Mouse (Mus musculus) layer of hippocampus, adult 9-10 months (tissue): Measurements from ENCODE around the gene Gramd4.
"Not testable (repeated sequence)": the region's sequence is repeated elsewhere in the genome, so short reads cannot be mapped to it uniquely, and the experiment has no call there.

Source experiments
- DNase-seq: peaks from one replicate; pipeline ENCODE4 v3.0.0; 2022; ENCODE audit warnings: low spot score

The Gramd4 gene

DNA sequence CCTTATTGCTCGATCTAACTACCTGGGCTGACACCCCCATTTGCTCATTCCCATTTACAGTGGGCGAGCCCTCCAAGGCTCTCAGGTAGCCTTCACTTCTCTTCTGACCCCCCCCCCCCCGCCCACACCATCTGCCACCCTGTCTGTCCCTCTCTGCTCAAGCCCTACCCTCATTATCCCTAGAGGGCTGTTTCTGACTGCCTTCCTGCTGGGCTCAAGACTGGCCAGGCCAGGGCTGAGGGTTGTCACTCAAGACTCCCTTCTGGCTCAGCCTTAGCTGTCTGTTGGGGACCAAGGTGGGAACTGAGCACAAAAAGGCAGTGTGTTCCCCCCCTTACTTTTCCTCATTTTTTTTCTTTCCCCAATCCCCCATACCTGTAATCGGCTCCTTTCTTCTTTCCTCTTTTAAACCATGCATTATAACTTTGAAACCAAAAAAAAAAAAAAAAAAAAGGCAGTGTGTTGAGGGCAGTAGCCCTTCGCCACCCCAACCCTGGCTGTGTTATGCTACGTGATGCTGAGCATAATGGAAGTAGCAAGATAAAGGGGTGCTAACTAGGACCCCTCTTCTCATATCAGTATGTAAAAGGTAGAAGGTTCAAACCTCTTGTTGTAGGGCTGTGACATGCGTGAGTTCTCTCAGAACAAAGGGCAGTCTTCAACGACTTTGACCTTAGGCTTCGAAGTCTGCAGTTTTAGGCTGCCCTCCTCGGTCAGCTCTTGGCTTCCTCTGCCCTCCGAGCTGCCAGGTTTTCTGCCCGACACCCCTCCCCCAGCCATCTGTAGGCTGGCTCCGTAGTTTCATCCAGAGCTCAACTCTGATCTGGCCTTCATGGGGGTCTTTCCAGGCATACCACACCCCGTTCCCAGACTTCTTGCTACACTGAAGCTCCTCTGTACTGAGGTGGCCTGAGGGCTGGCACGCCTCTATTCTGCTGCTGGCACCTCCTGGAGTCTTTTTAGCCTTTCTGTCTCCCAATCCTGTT, 59.9 kb downstream of the Gramd4 start:
- no peak for DNase-seq

GRCm38 (mm10) chr15:86119186-86119585, 61.7 kb downstream of the Gramd4 start:
- no peak for DNase-seq

DNA sequence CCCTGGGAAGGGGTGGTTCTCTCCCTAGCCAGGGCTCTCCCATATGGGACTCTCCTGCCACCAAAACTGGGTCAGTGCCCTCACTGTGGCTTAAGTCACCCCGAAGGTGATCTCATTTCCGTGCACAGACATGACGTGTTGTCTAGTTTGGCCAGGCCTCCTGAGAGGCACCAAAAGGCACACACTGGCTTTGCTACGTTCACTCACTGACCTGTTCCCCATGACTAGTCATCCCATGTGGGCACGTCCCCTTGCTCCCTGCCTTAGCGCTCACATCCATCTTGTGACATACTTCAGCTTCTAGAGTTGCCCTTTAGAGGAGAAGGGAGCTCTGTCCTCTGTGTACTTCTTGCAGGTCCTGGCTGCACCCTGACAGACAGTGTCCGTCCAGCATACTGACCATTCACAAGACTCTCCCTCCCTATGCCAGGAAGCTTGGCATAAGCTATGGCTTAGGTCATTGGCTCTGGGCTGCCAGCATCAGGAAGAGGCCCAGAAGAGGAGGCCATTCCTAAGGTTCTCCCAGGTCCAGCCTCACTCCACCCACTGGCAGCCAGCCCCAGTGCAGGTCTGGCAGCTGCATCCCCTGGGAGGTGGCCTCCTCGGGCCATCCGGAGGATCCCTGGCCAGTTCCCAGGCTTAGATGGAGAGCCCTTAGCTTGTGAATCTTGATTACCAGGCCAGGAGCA, 64.9 kb downstream of the Gramd4 start:
- no peak for DNase-seq

DNA sequence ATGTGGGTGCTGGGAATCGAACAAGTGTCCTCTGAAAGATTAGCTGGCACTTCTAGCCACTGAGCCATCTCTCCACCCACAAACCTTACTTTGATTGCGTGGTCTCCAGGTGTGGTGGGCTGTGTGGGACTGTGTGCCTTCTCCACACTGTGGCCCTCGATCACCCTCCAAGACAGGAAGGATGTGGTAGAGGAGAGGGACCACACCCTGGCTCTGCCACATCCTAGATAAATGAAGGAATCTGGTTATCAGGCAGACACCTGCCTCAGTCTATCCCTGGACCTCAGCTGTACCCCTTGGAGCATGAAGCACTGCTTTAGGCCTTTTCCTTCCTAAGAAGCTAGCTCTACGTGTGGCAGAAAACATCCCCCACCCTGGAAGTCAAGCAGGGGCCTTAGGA, 65.9 kb downstream of the Gramd4 start:
- DNase-seq = no peak

GRCm38 (mm10) chr15:86124359-86124758, 66.9 kb downstream of the Gramd4 start:
- peak; percentile 26 for DNase-seq

- no peak for DNase-seq
Measured at GRCm38 (mm10) chr15:86129036-86129435, 71.5 kb downstream of the Gramd4 start.

- no peak for DNase-seq
Measured at GRCm38 (mm10) chr15:86130657-86131056, 73.2 kb downstream of the Gramd4 start.

DNA sequence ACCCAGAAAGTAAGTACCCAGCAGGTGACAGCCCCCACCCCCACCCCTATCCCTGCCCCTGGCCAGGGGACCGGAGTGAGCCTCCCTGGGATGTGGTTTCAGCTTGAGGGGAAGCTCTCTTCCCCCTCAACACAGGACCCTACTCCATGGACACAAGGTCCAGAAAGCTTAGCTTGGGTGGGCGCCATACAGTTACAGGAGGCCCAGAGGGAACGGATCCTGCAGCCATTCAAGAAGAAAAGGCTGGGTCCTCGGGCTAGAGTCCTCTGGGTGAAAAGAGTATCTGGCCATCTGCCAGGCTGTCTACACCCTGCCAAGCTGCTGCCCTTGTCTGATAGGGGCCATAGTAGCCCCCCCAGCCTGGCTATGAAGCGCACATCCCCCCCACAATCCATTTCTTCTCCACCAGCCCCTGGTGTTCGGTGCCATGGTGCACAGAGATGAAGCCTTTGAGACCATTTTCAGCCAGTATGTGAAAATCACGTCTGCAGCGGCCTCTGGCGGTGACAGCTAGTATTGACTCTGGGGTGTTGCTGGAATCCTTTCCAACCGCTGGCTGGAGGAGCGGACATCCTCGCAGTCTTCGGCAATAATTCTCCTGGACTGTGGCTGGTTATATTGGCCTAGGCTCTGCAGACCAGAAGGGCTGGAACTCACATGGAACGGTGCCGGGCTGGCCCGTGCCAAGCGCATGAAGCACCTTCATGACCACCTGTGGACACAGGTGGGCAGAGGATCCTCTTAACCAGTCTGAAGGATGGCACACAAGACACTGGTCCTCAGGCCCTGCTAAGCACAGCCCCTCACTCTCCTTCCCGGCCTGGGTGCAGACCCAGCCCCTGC, 77.7 kb downstream of the Gramd4 start:
- peak; percentile 71 for DNase-seq

- no peak for DNase-seq
Measured at GRCm38 (mm10) chr15:86137638-86138037, 80.1 kb downstream of the Gramd4 start.

DNA sequence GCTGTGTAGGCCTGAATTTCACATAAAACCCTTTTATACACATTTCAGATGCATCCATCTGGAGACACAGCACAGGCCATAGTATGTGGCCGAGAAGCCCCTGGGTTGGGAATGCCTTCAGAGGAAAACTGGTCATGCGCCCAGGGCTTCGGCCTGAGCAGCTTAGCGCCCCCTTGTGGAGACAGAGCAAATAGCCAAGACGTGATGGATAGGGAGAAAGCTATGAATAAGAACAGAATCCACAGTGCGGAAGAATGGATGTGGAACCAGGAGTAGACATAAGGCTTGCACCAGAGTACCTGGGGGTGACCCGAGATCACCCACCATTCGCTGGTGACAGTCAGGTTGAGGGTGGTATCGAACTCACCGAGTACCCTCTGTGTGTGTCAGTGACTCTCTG, 82.8 kb downstream of the Gramd4 start:
- DNase-seq = no peak

DNA sequence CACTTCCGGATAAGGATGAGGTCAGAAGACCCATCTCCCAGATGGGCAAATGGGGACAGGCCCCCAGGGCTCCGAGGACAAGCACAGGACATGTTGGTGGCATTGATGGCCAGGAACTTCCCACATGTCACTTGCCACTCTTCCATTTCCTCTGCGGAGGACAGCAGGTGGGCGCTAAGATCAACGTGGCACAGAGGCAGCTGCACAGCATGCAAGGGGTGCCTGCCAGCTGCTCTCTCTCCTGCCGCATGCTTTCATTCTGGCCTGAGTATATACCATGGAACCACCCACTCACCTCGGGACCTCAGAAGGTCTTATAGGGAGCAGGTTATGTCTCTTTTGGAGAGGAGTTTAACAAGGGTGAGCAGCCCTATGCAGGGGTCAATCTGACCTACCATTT, 87.1 kb downstream of the Gramd4 start:
- DNase-seq = no peak

- DNase-seq = no peak
Measured at GRCm38 (mm10) chr15:86145046-86145445, 87.6 kb downstream of the Gramd4 start.

- no peak for DNase-seq
Measured at GRCm38 (mm10) chr15:86146922-86147321, 89.4 kb downstream of the Gramd4 start.

GRCm38 (mm10) chr15:86150593-86150992, 93.1 kb downstream of the Gramd4 start:
- DNase-seq = no peak

DNA sequence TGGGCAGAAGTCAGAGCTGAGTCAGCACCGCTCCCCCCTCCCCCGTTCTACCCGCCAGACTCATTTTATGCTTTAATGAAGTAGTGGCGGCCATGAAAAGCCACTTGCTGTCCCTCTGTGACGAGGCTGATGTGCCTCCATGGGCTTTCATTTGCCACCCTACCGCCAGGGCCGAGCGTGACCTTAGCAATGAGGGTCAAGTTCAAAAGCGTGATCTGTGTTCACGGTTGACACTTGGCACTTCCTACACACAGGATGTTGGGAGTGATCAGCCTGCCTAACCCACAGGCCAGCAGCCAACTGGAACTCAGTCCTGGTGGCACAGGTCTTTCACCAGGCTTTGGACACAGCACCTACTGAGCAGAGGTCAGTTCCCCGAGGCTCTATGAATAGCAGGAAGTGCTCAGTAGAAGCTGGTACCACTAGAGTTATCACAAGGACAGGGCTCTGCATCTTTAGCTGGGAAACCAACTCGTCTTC, 96.0 kb downstream of the Gramd4 start:
- no peak for DNase-seq

DNA sequence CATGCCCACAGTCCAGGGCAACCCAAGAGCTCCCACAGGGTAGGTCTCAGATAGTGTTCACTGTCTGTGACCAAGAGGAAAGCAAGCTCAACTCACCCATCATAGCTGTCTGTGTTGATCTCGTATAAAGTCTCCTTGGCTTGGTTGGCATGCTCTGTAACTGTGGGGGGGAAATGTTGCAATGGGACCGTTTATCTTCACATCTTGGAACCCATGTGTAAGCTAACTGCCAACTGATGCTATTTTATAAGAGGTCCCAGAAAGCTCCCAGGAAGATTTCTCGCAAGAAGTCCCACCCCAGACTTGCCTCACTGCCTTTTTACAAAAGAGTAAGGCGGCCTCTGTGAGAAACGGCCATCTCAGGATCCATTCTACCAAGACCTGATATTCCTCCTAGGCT, 99.0 kb downstream of the Gramd4 start:
- DNase-seq = no peak

GRCm38 (mm10) chr15:86159093-86159492, 101.6 kb downstream of the Gramd4 start:
- DNase-seq = no peak

- DNase-seq = no peak
Measured at GRCm38 (mm10) chr15:86159719-86160118, 102.2 kb downstream of the Gramd4 start.

DNA sequence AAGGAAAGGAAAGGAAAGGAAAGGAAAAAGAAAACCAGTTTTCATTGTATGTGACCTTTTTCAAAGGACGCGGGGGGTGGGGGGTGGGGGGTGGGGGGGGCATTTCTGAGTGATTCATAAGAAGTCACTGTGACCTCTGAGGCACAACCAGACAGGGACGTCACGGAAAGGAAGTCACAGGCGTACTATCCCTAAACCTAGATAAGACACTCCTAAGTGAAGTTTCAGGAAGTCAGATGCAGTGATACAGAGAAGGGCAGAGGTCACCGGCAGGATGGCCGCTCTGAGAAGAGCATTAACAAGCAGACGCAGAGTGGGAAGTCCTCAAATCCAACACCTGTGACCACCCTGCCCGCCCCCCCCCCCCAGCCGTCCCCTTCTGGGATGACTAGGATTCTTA, 103.4 kb downstream of the Gramd4 start:
- DNase-seq = no peak

DNA sequence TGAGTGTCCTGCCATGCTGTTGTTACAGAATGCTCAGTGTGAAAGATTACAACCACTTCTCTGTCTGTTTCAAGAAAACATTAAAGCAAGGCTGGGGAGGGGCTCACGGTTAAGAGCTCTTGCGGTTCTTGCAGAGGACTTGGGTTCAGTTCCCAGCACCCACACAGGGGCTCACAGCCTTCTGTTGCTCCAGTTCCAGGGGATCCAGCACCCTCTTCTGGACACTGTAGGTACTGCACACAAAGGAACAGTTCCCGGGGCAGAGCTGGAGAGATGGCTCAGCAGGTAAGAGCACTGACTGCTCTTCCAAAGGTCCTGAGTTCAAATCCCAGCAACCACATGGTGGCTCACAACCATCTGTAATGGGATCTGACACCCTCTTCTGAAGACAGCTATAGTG, 104.3 kb downstream of the Gramd4 start:
- not testable (repeated sequence) for DNase-seq

DNA sequence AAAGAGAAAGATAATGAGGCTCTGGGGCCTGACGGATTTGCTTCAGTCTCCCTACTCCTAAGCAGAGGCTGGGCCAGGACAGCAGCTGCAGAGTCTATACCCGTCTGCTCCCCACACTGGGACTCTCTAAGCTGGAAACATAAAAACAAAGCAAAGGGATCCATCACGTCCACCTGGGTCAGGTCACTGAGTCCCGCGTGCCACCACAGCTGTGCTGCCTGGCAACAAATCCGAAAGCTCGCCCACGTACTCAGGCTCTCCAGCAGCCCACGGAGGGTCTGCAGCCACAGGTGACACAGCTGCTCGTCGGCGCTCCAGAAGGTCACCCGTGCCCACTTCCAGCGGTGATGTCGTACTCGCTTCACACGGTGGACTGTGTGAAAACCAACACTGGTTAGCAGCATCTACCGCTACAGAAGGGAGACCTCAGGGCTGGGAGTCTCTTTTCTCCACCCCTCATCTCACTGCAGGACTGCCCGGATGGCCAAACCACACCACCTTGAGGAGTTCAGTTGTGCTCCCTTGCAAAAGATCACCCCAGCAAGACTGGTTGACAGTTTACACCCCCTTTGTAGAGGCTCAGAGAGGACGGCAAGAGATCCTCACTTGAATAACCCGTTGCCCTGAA, 107.3 kb downstream of the Gramd4 start:
- DNase-seq = no peak
